Mouse (Mus musculus) olfactory bulb, adult 2 months (tissue): ENCODE measurements around the gene Aicda.

Source experiments
- CTCF ChIP-seq: fragments of 200-500 bp; IDR thresholded peaks from 2 replicates; pipeline ENCODE4 v1.5.1; 2012; ENCODE audit warnings: low read depth, mild to moderate bottlenecking, low read length, moderate library complexity; ENCODE audit not compliant: insufficient read depth
- POLR2A ChIP-seq: fragments of 200-500 bp; IDR thresholded peaks from 2 replicates; pipeline ENCODE4 v1.6.1; 2012; ENCODE audit warnings: mild to moderate bottlenecking, low read depth, low read length, moderate library complexity; ENCODE audit not compliant: insufficient read depth

- TF ChIP-seq CTCF (no peak), POLR2A (no peak)
Measured at GRCm38 (mm10) chr6:122512914-122513878, 40.4 kb upstream of the Aicda start.
